12 mouse cellular contexts compared by ENCODE assay signal in genomic region chr8:96256294-96256693, GRCm38 (mm10).
A peak's percentile ranks its signal among the peaks of the same experiment; 100 is the strongest.
DNase-seq lines count a peak whose midpoint lies in the region; ATAC-seq and TF ChIP-seq lines count a peak whose summit lies in the region.
"Had no signal": no experiment of that assay in that cellular context is flagged by ENCODE, and none has a peak within 500 bp of the region (broad histone marks: within the 10 kb centered on the region; RNA-seq: fewer than 3 reads in every experiment).

No protein-coding gene starts in this region.

- ATAC-seq in hindbrain, embryonic 15.5 days (ENCODE audit: low FRiP score, low read depth) = no peak
- no peak for ATAC-seq in hindbrain, embryonic 13.5 days (ENCODE audit: low FRiP score)
- peak; percentile 14; the same call in 1 of the 2 replicates for ATAC-seq in limb, embryonic 15.5 days (ENCODE audit: insufficient number of reproducible peaks, low FRiP score, low TSS enrichment, low read depth)
- ATAC-seq in cerebellum, adult (ENCODE audit: insufficient number of reproducible peaks, low FRiP score, low TSS enrichment) = no peak

- 0 out of 2 replicates have a peak overlapping the region, but pooled peaks have one; percentile 25 for H3K27ac ChIP-seq in hindbrain, embryonic 15.5 days (replicated peaks)
- H3K27ac ChIP-seq in hindbrain, embryonic 13.5 days = no peak overlapping the region
- H3K27ac ChIP-seq in limb, embryonic 15.5 days = peak overlapping the region; percentile 30; the same call in 1 of the 2 replicates
- H3K27ac ChIP-seq: left cerebral cortex, adult 2 months; lung, embryonic 15.5 days had no signal

- no peak for TF ChIP-seq POLR2A in brain, embryonic 14.5 days (IDR thresholded peaks at IDR 0.05; ENCODE audit: borderline replicate concordance, extremely low read depth, insufficient read depth, insufficient read length, poor library complexity, severe bottlenecking)

- no peak overlapping the region for H3K9ac ChIP-seq in hindbrain, embryonic 15.5 days
- no peak overlapping the region for H3K9ac ChIP-seq in hindbrain, embryonic 13.5 days
- no peak overlapping the region for H3K9ac ChIP-seq in limb, embryonic 15.5 days
- H3K9ac ChIP-seq: lung, embryonic 15.5 days had no signal

- no peak overlapping the region for H3K4me3 ChIP-seq in hindbrain, embryonic 15.5 days
- no peak overlapping the region for H3K4me3 ChIP-seq in hindbrain, embryonic 13.5 days
- no peak overlapping the region for H3K4me3 ChIP-seq in limb, embryonic 15.5 days
- H3K4me3 ChIP-seq: left cerebral cortex, adult 2 months; lung, embryonic 15.5 days had no signal

- H3K36me3 ChIP-seq in hindbrain, embryonic 15.5 days = no peaks in the 10 kb centered on the region
- H3K36me3 ChIP-seq in hindbrain, embryonic 13.5 days = no peaks in the 10 kb centered on the region
- no peaks in the 10 kb centered on the region for H3K36me3 ChIP-seq in limb, embryonic 15.5 days
- H3K36me3 ChIP-seq: lung, embryonic 15.5 days had no signal

- no peak overlapping the region for H3K4me2 ChIP-seq in hindbrain, embryonic 15.5 days
- no peak overlapping the region for H3K4me2 ChIP-seq in hindbrain, embryonic 13.5 days
- no peak overlapping the region for H3K4me2 ChIP-seq in limb, embryonic 15.5 days
- H3K4me2 ChIP-seq: lung, embryonic 15.5 days had no signal

- 71% methylated on average over 5 of the region's 5 CpGs for WGBS in hindbrain, embryonic 15.5 days
- 77% methylated on average over 5 of the region's 5 CpGs for WGBS in hindbrain, embryonic 13.5 days
- 53% methylated on average over 5 of the region's 5 CpGs for WGBS in limb, embryonic 15.5 days

- peak; percentile 84 for DNase-seq in brain, embryonic 14.5 days (ENCODE audit: low read depth)
- peak; percentile 42 to 70 for DNase-seq in layer of hippocampus, adult 18-20 months (ENCODE audit: low spot score in 2 of 2)
- DNase-seq in urinary bladder, postnatal 10 days (ENCODE audit: low spot score) = no peak
- no peak for DNase-seq in retina, postnatal 1 day
- DNase-seq: gastrocnemius, postnatal 36 days; kidney, adult 2 months had no signal

- TF ChIP-seq CTCF in brain, embryonic 14.5 days (IDR thresholded peaks at IDR 0.05; ENCODE audit: borderline replicate concordance, extremely low read depth, insufficient read depth, insufficient read length) = no peak

- H3K4me1 ChIP-seq in hindbrain, embryonic 15.5 days (replicated peaks) = no peaks in the 10 kb centered on the region
- 0 out of 2 replicates have a peak, but pooled peaks cover 3% of the 10 kb centered on the region for H3K4me1 ChIP-seq in hindbrain, embryonic 13.5 days (replicated peaks)
- 0 out of 2 replicates have a peak, but pooled peaks cover 3% of the 10 kb centered on the region for H3K4me1 ChIP-seq in limb, embryonic 15.5 days
- H3K4me1 ChIP-seq: lung, embryonic 15.5 days had no signal

- H3K27me3 ChIP-seq in hindbrain, embryonic 15.5 days = no peaks in the 10 kb centered on the region
- no peaks in the 10 kb centered on the region for H3K27me3 ChIP-seq in hindbrain, embryonic 13.5 days
- no peaks in the 10 kb centered on the region for H3K27me3 ChIP-seq in limb, embryonic 15.5 days
- H3K27me3 ChIP-seq: lung, embryonic 15.5 days had no signal

- no peaks in the 10 kb centered on the region for H3K9me3 ChIP-seq in hindbrain, embryonic 15.5 days
- H3K9me3 ChIP-seq in hindbrain, embryonic 13.5 days = no peaks in the 10 kb centered on the region
- H3K9me3 ChIP-seq in limb, embryonic 15.5 days = no peaks in the 10 kb centered on the region
- H3K9me3 ChIP-seq: lung, embryonic 15.5 days had no signal

Comparison
In these comparisons a context has a peak if more than half of its experiments do, and no peak if none do; other contexts are left out.
1. DNase-seq: peak in brain, embryonic 14.5 days (single experiment) and layer of hippocampus, adult 18-20 months (2 of 2); none in urinary bladder, postnatal 10 days (single experiment) and retina, postnatal 1 day (single experiment).